Mouse (Mus musculus) T-cell, adult 2 months (primary cell): Measurements from ENCODE around the gene Fhl3.
"Not testable (repeated sequence)": the region's sequence is repeated elsewhere in the genome, so short reads cannot be mapped to it uniquely, and the experiment has no call there.

ENCODE experiments used
- DNase-seq: peaks from one replicate; pipeline ENCODE4 v3.0.0; 2022; ENCODE audit warnings: low spot score

The Fhl3 gene

GRCm38 (mm10) chr4:124708518-124709477 is 8.3 kb downstream of the Fhl3 start:
- peak; percentile 48 for DNase-seq

GRCm38 (mm10) chr4:124709961-124710446 is 9.5 kb downstream of the Fhl3 start:
- no peak for DNase-seq

- DNase-seq = peak; percentile 43
Observed at GRCm38 (mm10) chr4:124710776-124711291, 10.3 kb downstream of the Fhl3 start.

- no peak for DNase-seq
Observed at GRCm38 (mm10) chr4:124712618-124713017, 12.1 kb downstream of the Fhl3 start.

GRCm38 (mm10) chr4:124713850-124714249 is 13.3 kb downstream of the Fhl3 start:
- DNase-seq = not testable (repeated sequence)

GRCm38 (mm10) chr4:124714545-124715481 is 14.3 kb downstream of the Fhl3 start, which contains the start of gene Sf3a3:
Sf3a3 (plus strand) TSS chr4:124714776.
- DNase-seq = peak; percentile 97

GRCm38 (mm10) chr4:124719101-124719500 is 18.6 kb downstream of the Fhl3 start:
- DNase-seq = no peak

GRCm38 (mm10) chr4:124726121-124726520 is 25.6 kb downstream of the Fhl3 start:
- no peak for DNase-seq

- DNase-seq = no peak
Observed at GRCm38 (mm10) chr4:124736952-124737351, 36.5 kb downstream of the Fhl3 start.

- DNase-seq = no peak
Observed at GRCm38 (mm10) chr4:124737486-124737885, 37.0 kb downstream of the Fhl3 start.

- no peak for DNase-seq
Observed at GRCm38 (mm10) chr4:124738013-124738412, 37.5 kb downstream of the Fhl3 start.

GRCm38 (mm10) chr4:124738783-124739182 is 38.3 kb downstream of the Fhl3 start:
- DNase-seq = no peak

GRCm38 (mm10) chr4:124741376-124742343 is 41.2 kb downstream of the Fhl3 start, which contains the start of gene Inpp5b:
Inpp5b (plus strand) TSS chr4:124741850.
- DNase-seq = peak; percentile 49

- no peak for DNase-seq
Observed at GRCm38 (mm10) chr4:124742839-124743238, 42.3 kb downstream of the Fhl3 start.

- no peak for DNase-seq
Observed at GRCm38 (mm10) chr4:124746577-124746976, 46.1 kb downstream of the Fhl3 start.

GRCm38 (mm10) chr4:124747851-124748250 is 47.4 kb downstream of the Fhl3 start:
- no peak for DNase-seq

- peak; percentile 94 for DNase-seq
Observed at GRCm38 (mm10) chr4:124751300-124752250, 51.1 kb downstream of the Fhl3 start.

- DNase-seq = peak; percentile 63
Observed at GRCm38 (mm10) chr4:124752281-124753199, 52.0 kb downstream of the Fhl3 start.
